Mouse (Mus musculus) heart, adult 2 months (tissue): ENCODE measurements around the gene Spata31d1d.

ENCODE experiments used
- CTCF ChIP-seq: fragments of 200-600 bp; IDR thresholded peaks from 2 replicates; pipeline ENCODE4 v1.8.1; 2022; ENCODE audit warnings: antibody characterized with exemption, mild to moderate bottlenecking, moderate library complexity
- POLR2A ChIP-seq: fragments of 200-500 bp; IDR thresholded peaks from 2 replicates; pipeline ENCODE4 v1.6.1; 2011; ENCODE audit warnings: mild to moderate bottlenecking, low read depth, low read length, control low read depth; ENCODE audit not compliant: insufficient read depth

- TF ChIP-seq POLR2A (no peak), CTCF (no peak)
These were observed 15.2 kb upstream of the Spata31d1d start, which contains the start of gene 1700014D04Rik for GRCm38 (mm10) chr13:59746711-59747110.
